Mouse (Mus musculus) spleen, adult 2 months (tissue): ENCODE measurements around the gene Eif5a. TPM values are rescaled to one million over a fixed set of nuclear protein-coding genes. Genes with fewer than 3 reads are reported as not detected.

Source experiments
- DNase-seq, 2 experiments: peaks; one replicate each; pipeline versions ENCODE4 v3.0.0 to v3.0.0-alpha.2; 2012 to 2021; ENCODE audit warnings: low spot score in 2 of 2, low read depth in 1 of 2
- H3K27ac ChIP-seq: fragments of 200-500 bp; 2 replicates; pipeline ENCODE4 v1.5.1; 2012; ENCODE audit warnings: low read length, inconsistent platforms; ENCODE audit not compliant: insufficient read depth
- H3K27me3 ChIP-seq: fragments of 200-500 bp; 2 replicates; pipeline ENCODE4 v1.6.1; 2012; ENCODE audit warnings: mild to moderate bottlenecking, moderate library complexity, low read length, inconsistent platforms; ENCODE audit not compliant: control insufficient read depth, insufficient read depth
- H3K36me3 ChIP-seq: fragments of 200-500 bp; 2 replicates; pipeline ENCODE4 v1.6.1; 2012; ENCODE audit warnings: mild to moderate bottlenecking, low read length, inconsistent platforms; ENCODE audit not compliant: control insufficient read depth, insufficient read depth
- H3K4me1 ChIP-seq: fragments of 200-500 bp; 2 replicates; pipeline ENCODE4 v1.6.1; 2011; ENCODE audit warnings: inconsistent platforms; ENCODE audit not compliant: control insufficient read depth, insufficient read depth, insufficient read length
- H3K4me3 ChIP-seq: fragments of 200-500 bp; 2 replicates; pipeline ENCODE4 v1.5.1; 2011; ENCODE audit warnings: mild to moderate bottlenecking, inconsistent platforms; ENCODE audit not compliant: insufficient read depth, insufficient read length; ENCODE audit errors: extremely low read depth
- CTCF ChIP-seq: fragments of 200-500 bp; IDR thresholded peaks from 2 replicates; pipeline ENCODE4 v1.5.1; 2011; ENCODE audit warnings: mild to moderate bottlenecking, inconsistent platforms; ENCODE audit not compliant: insufficient read depth, insufficient read length, insufficient replicate concordance; ENCODE audit errors: extremely low read depth
- POLR2A ChIP-seq: fragments of 200-500 bp; IDR thresholded peaks from 2 replicates; pipeline ENCODE4 v1.6.1; 2011; ENCODE audit warnings: low read depth, low read length, inconsistent platforms
- WGBS: fragments of 180-500 bp; shearing (Covaris S2); methylation state at CpG from one replicate; pipeline ENCODE4 v1.1.7; 2018; 5-methylcytosine and 5-hydroxymethylcytosine counted together
- polyA plus RNA-seq: library from polyadenylated mRNA; depleted of rRNA; stranded (reverse); fragments of >200 nt; gene quantifications from 2 replicates; pipeline ENCODE4 v1.2.3, GENCODE M21; 2012

Gene Eif5a
- polyA plus RNA-seq, 1 experiment: 219 TPM

GRCm38 (mm10) chr11:69883066-69883465, 38.7 kb downstream of the Eif5a start:
- Histone ChIP-seq H3K27me3 (no peaks in the 10 kb centered on the region), H3K27ac (no peak overlapping the region), H3K4me3 (no peak overlapping the region), H3K4me1 (peaks cover 5% of the 10 kb centered on the region; the same call in 1 of the 2 replicates), H3K36me3 (peaks cover 31% of the 10 kb centered on the region)
- TF ChIP-seq CTCF (peak; percentile 38; the same call in 1 of the 2 replicates), POLR2A (no peak)
- 85% methylated on average over 4 of the region's 4 CpGs for WGBS
- peak in 1 of 2 experiments; percentile 58 for DNase-seq

GRCm38 (mm10) chr11:69881787-69882670, 39.7 kb downstream of the Eif5a start:
- peaks cover 5% of the 10 kb centered on the region; the same call in 1 of the 2 replicates for H3K4me1 ChIP-seq

GRCm38 (mm10) chr11:69880853-69881603, 40.7 kb downstream of the Eif5a start, which contains the start of gene Kctd11:
TSS of gene Kctd11 (minus strand) at chr11:69881406.
- no peaks in the 10 kb centered on the region for H3K27me3 ChIP-seq
- peaks cover 5% of the 10 kb centered on the region; the same call in 1 of the 2 replicates for H3K4me1 ChIP-seq
- WGBS: under 1% methylated on average over 46 of the region's 46 CpGs
- peak within 1 kb of the TSS; percentile 93 for H3K27ac ChIP-seq
- peak; percentile 76 to 86 for DNase-seq
- peaks cover 24% of the 10 kb centered on the region for H3K36me3 ChIP-seq
- TF ChIP-seq CTCF (peak; percentile 60; the same call in 1 of the 2 replicates), POLR2A (no peak; the same call in 1 of the 2 replicates)
- H3K4me3 ChIP-seq: peak within 1 kb of the TSS; percentile 70

More at GRCm38 (mm10) chr11:69881787-69882670, 39.7 kb downstream of the Eif5a start:
- no peak for TF ChIP-seq POLR2A
- no peak for TF ChIP-seq CTCF
- Histone ChIP-seq H3K4me3 (peak overlapping the region; percentile 70; the same call in 1 of the 2 replicates), H3K27ac (peak overlapping the region; percentile 93), H3K36me3 (peaks cover 26% of the 10 kb centered on the region), H3K27me3 (no peaks in the 10 kb centered on the region)
- WGBS: 86% methylated on average over 21 of the region's 21 CpGs
- no peak for DNase-seq

- no peaks in the 10 kb centered on the region for H3K27me3 ChIP-seq
- no peak for TF ChIP-seq POLR2A
- TF ChIP-seq CTCF: peak; percentile 82; the same call in 1 of the 2 replicates
- H3K27ac ChIP-seq: peak overlapping the region; percentile 93
- H3K4me1 ChIP-seq: peaks cover 5% of the 10 kb centered on the region; the same call in 1 of the 2 replicates
- 2% methylated on average over 18 of the region's 18 CpGs for WGBS
- H3K36me3 ChIP-seq: peaks cover 22% of the 10 kb centered on the region
- peak; percentile 55 to 75 for DNase-seq
- peak overlapping the region; percentile 70 for H3K4me3 ChIP-seq
Observed at GRCm38 (mm10) chr11:69880506-69880852, 41.3 kb downstream of the Eif5a start.

GRCm38 (mm10) chr11:69879711-69880110, 42.0 kb downstream of the Eif5a start:
- H3K27me3 ChIP-seq: no peaks in the 10 kb centered on the region
- no peak for DNase-seq
- H3K4me1 ChIP-seq: peaks cover 5% of the 10 kb centered on the region; the same call in 1 of the 2 replicates
- no peak overlapping the region; the same call in 1 of the 2 replicates for H3K4me3 ChIP-seq
- 87% methylated on average over 15 of the region's 15 CpGs for WGBS
- H3K27ac ChIP-seq: no peak overlapping the region; the same call in 1 of the 2 replicates
- TF ChIP-seq POLR2A: no peak
- no peak for TF ChIP-seq CTCF
- peaks cover 14% of the 10 kb centered on the region for H3K36me3 ChIP-seq

- Histone ChIP-seq H3K4me3 (no peak overlapping the region), H3K36me3 (peaks cover 7% of the 10 kb centered on the region), H3K4me1 (peaks cover 5% of the 10 kb centered on the region; the same call in 1 of the 2 replicates), H3K27me3 (no peaks in the 10 kb centered on the region), H3K27ac (no peak overlapping the region)
- TF ChIP-seq POLR2A: no peak
- TF ChIP-seq CTCF: no peak
- WGBS: 79% methylated on average over 6 of the region's 6 CpGs
- DNase-seq: no peak
Observed at GRCm38 (mm10) chr11:69878952-69879351, 42.8 kb downstream of the Eif5a start.
